Mouse (Mus musculus) heart, embryonic 14.5 days (tissue): ENCODE measurements at regions not wholly inside any gene's neighbourhood (a gene's known extent, or its start where the extent isn't known, plus 50 kb on each side); places are given as distances from the start of the nearest gene placed in this dataset.

ENCODE experiments used
- ATAC-seq: fragments of 200-750 bp; cut with Nextera tagmentation; 2 replicates; pipeline ENCODE4 v1.8.0; 2017; ENCODE audit warnings: low read depth, moderate TSS enrichment; ENCODE audit not compliant: insufficient number of reproducible peaks, insufficient read depth, low FRiP score
- H3K27ac ChIP-seq, 2 experiments: fragments of 200-500 bp in 1 of 2; fragments of 300-500 bp in 1 of 2; sonication (generic) in 1 of 2; replicated peaks in 1 of 2; 2 replicates each; pipeline ENCODE4 v1.5.1; 2012 to 2014; ENCODE audit warnings: low read depth in 2 of 2, low read length in 2 of 2, control low read depth in 1 of 2, mild to moderate bottlenecking in 1 of 2, mixed read lengths in 1 of 2; ENCODE audit not compliant: control insufficient read depth in 1 of 2, insufficient read depth in 1 of 2
- H3K27me3 ChIP-seq: fragments of 300-500 bp; sonication (generic); 2 replicates; pipeline ENCODE4 v1.6.1; 2014; ENCODE audit warnings: mild to moderate bottlenecking, low read length, control low read depth; ENCODE audit not compliant: control insufficient read depth, insufficient read depth
- H3K36me3 ChIP-seq: fragments of 300-500 bp; sonication (generic); 2 replicates; pipeline ENCODE4 v1.6.1; 2014; ENCODE audit warnings: mild to moderate bottlenecking, control low read depth, low read length, mixed read lengths; ENCODE audit not compliant: control insufficient read depth, insufficient read depth
- H3K4me1 ChIP-seq, 2 experiments: fragments of 200-500 bp in 1 of 2; fragments of 300-500 bp in 1 of 2; sonication (generic) in 1 of 2; 2 replicates each; pipeline ENCODE4 v1.6.1; 2012 to 2014; ENCODE audit warnings: low read length in 2 of 2, control low read depth in 1 of 2, mixed read lengths in 1 of 2; ENCODE audit not compliant: control insufficient read depth in 2 of 2, insufficient read depth in 2 of 2
- H3K4me2 ChIP-seq: fragments of 300-500 bp; sonication (generic); 2 replicates; pipeline ENCODE4 v1.6.1; 2014; ENCODE audit warnings: mild to moderate bottlenecking, low read length
- H3K4me3 ChIP-seq, 2 experiments: fragments of 200-500 bp in 1 of 2; fragments of 300-500 bp in 1 of 2; sonication (generic) in 1 of 2; 2 replicates each; pipeline ENCODE4 v1.5.1; 2012 to 2014; ENCODE audit warnings: low read length in 2 of 2, mild to moderate bottlenecking in 2 of 2, control low read depth in 1 of 2, low read depth in 1 of 2, moderate library complexity in 1 of 2; ENCODE audit not compliant: control insufficient read depth in 1 of 2, insufficient read depth in 1 of 2
- H3K9ac ChIP-seq: fragments of 300-500 bp; sonication (generic); 2 replicates; pipeline ENCODE4 v1.6.1; 2014; ENCODE audit warnings: mild to moderate bottlenecking, low read length
- H3K9me3 ChIP-seq: fragments of 300-500 bp; sonication (generic); 2 replicates; pipeline ENCODE4 v1.6.1; 2016; ENCODE audit warnings: low read length, control low read depth; ENCODE audit not compliant: control insufficient read depth
- WGBS: fragments of 180-500 bp; shearing (Covaris S2); extraction: QIAGEN DNeasy Blood & Tissue Kit; methylation state at CpG from one replicate; pipeline ENCODE4 v1.1.7; 2014; 5-methylcytosine and 5-hydroxymethylcytosine counted together

- Histone ChIP-seq H3K36me3 (no peaks in the 10 kb centered on the region), H3K4me3 (no peak overlapping the region), H3K9ac (no peak overlapping the region), H3K27ac (no peak overlapping the region), H3K9me3 (no peaks in the 10 kb centered on the region), H3K4me1 (no peaks in the 10 kb centered on the region), H3K4me2 (no peak overlapping the region), H3K27me3 (no peaks in the 10 kb centered on the region)
- WGBS: 71% methylated on average over 2 of the region's 2 CpGs
- ATAC-seq: no peak
Measured at GRCm38 (mm10) chr10:38147421-38147820, 674.2 kb downstream of the Rfpl4b start.

- no peak for ATAC-seq
- Histone ChIP-seq H3K9ac (no peak overlapping the region), H3K4me1 (no peaks in the 10 kb centered on the region), H3K36me3 (no peaks in the 10 kb centered on the region), H3K4me3 (no peak overlapping the region), H3K27me3 (no peaks in the 10 kb centered on the region), H3K4me2 (no peak overlapping the region), H3K27ac (no peak overlapping the region), H3K9me3 (no peaks in the 10 kb centered on the region)
Measured at GRCm38 (mm10) chr10:38139196-38139595, 682.4 kb downstream of the Rfpl4b start.

DNA sequence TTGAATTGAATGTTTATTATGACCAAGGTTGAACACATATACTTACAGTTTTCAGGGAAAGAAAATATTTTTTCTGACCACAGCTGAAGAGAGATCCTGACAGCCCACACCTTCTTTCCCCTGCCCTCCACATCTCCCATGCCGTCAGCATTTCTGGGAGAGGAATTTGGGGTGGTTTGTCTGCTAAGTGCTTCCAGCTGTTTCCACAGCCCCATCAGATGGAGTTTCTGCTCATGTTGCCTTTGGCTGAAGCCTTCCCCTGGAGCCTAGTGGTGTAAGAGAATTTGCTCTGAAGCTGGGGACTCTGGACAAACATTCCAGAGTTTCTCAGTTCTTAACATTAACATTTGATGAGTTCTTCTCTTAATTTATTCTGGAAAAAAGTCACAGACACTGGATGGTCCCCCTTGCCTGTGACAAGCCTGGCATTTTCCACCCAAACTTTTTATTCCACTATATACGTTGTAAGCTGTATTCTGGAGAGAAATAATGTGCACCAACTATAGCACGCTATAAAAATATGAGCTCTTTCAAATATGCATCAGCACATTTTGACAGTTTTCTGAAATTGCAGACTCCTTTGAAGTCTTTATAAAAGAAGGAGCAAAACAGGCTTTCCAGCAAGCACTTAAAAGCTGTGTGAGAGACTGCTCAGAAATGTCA is 699.5 kb downstream of the Rfpl4b start:
- Histone ChIP-seq H3K27me3 (no peaks in the 10 kb centered on the region), H3K4me1 (no peaks in the 10 kb centered on the region), H3K9ac (no peak overlapping the region), H3K4me3 (no peak overlapping the region), H3K36me3 (no peaks in the 10 kb centered on the region), H3K27ac (no peak overlapping the region), H3K4me2 (no peak overlapping the region), H3K9me3 (no peaks in the 10 kb centered on the region)
- no peak for ATAC-seq
- WGBS: 56% methylated on average over 3 of the region's 3 CpGs

GRCm38 (mm10) chr10:38118601-38119000 is 703.0 kb downstream of the Rfpl4b start:
- H3K4me2 ChIP-seq: no peak overlapping the region
- no peak overlapping the region for H3K9ac ChIP-seq
- H3K9me3 ChIP-seq: no peaks in the 10 kb centered on the region
- no peak overlapping the region for H3K27ac ChIP-seq
- ATAC-seq: no peak
- H3K36me3 ChIP-seq: no peaks in the 10 kb centered on the region
- no peaks in the 10 kb centered on the region for H3K27me3 ChIP-seq
- no peak overlapping the region for H3K4me3 ChIP-seq
- H3K4me1 ChIP-seq: no peaks in the 10 kb centered on the region
- 77% methylated on average over 1 of the region's 1 CpGs for WGBS

DNA sequence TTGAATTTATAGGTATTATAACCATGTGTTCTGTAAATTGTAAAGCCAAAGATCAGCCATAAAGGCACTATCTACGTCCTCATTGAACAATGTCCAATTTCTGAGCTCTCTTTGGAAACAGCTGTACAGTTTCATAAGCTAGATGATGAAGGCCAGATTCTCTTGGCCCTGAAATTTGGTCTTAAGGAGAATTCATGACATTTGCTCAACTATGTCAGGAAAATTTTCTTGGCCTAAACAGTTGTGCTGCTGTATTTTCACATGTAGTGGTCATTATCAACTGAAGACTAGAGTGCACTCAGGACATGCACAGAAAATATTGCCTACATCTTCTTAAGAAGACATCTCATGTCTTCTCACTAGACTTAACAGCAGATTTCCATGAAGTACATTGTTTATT is 705.1 kb downstream of the Rfpl4b start:
- Histone ChIP-seq H3K4me2 (no peak overlapping the region), H3K9ac (no peak overlapping the region), H3K4me3 (no peak overlapping the region), H3K4me1 (no peaks in the 10 kb centered on the region), H3K27ac (no peak overlapping the region), H3K27me3 (no peaks in the 10 kb centered on the region), H3K36me3 (no peaks in the 10 kb centered on the region), H3K9me3 (no peaks in the 10 kb centered on the region)
- no peak for ATAC-seq
- WGBS: 56% methylated on average over 1 of the region's 1 CpGs

GRCm38 (mm10) chr10:38114194-38114593 is 707.4 kb downstream of the Rfpl4b start:
- no peak overlapping the region for H3K4me3 ChIP-seq

GRCm38 (mm10) chr10:38108591-38108990 is 713.0 kb downstream of the Rfpl4b start:
- Histone ChIP-seq H3K4me3 (no peak overlapping the region), H3K27ac (no peak overlapping the region), H3K4me1 (peaks cover 2 to 7% of the 10 kb centered on the region in 2 experiments; a peak in 2 of 4 replicates), H3K36me3 (no peaks in the 10 kb centered on the region), H3K9ac (no peak overlapping the region), H3K9me3 (no peaks in the 10 kb centered on the region), H3K4me2 (no peak overlapping the region), H3K27me3 (no peaks in the 10 kb centered on the region)
- 83% methylated on average over 6 of the region's 6 CpGs for WGBS
- no peak for ATAC-seq

More at GRCm38 (mm10) chr10:38114194-38114593, 707.4 kb downstream of the Rfpl4b start:
- no peaks in the 10 kb centered on the region for H3K27me3 ChIP-seq
- no peak overlapping the region for H3K27ac ChIP-seq
- no peaks in the 10 kb centered on the region for H3K9me3 ChIP-seq
- no peak for ATAC-seq
- no peaks in the 10 kb centered on the region for H3K4me1 ChIP-seq
- no peak overlapping the region for H3K9ac ChIP-seq
- no peak overlapping the region for H3K4me2 ChIP-seq
- WGBS: 77% methylated on average over 2 of the region's 2 CpGs
- no peaks in the 10 kb centered on the region for H3K36me3 ChIP-seq

GRCm38 (mm10) chr10:38103570-38103969 is 718.0 kb downstream of the Rfpl4b start:
- Histone ChIP-seq H3K4me1 (peaks cover 2 to 7% of the 10 kb centered on the region in 2 experiments; a peak in 2 of 4 replicates), H3K27ac (no peak overlapping the region), H3K9me3 (no peaks in the 10 kb centered on the region), H3K4me2 (no peak overlapping the region), H3K4me3 (no peak overlapping the region), H3K36me3 (no peaks in the 10 kb centered on the region), H3K9ac (no peak overlapping the region), H3K27me3 (no peaks in the 10 kb centered on the region)
- WGBS: 33% methylated on average over 1 of the region's 1 CpGs
- no peak for ATAC-seq
